Mouse (Mus musculus): ENCODE results near the gene Mrrf. TPM values are rescaled to one million over a fixed set of nuclear protein-coding genes. Genes with fewer than 3 reads are reported as not detected.
A peak's percentile ranks its signal among the peaks of the same experiment; 100 is the strongest.
"Not testable (repeated sequence)": the region's sequence is repeated elsewhere in the genome, so short reads cannot be mapped to it uniquely, and the experiment has no call there.

The Mrrf gene
- polyA plus RNA-seq, 1 experiment from 2014 or later, result 25.7 TPM

DNA sequence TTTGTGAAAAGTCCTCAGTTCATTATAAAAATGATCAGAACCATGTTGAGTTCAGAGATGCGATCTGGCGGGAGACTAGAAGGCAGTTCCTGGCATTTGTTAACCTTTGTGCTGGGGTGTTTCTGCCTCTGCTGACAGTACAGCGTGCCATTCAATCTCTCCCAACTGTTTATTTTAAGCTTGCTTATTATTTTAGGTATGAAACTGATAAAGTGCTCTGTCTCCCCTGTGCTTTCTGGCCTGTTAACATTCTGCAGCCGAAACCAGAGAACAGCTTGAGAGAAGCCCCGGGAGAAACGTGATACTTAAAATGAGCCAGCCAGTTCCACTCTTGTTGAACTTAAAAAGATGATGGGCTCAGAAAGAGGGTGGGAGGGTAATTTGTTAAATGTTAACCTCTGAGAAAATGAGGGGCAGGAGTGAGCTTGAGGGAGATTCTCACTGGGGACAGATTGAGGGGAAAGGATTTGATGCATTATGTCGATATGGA, 12.7 kb downstream of the Mrrf start:
- Histone ChIP-seq H3K9ac (no peak overlapping the region), H3K27ac (no peak overlapping the region), H3K4me2 (no peak overlapping the region), H3K9me3 (replicated peaks) (no peaks in the 10 kb centered on the region), H3K4me3 (no peak overlapping the region), H3K27me3 (replicated peaks) (no peaks in the 10 kb centered on the region), H3K4me1 (no peaks in the 10 kb centered on the region), H3K36me3 (peaks cover 43% of the 10 kb centered on the region)
- ATAC-seq, result no peak
- 84% methylated on average over 7 of the region's 7 CpGs for WGBS (ENCODE audit: insufficient replicate concordance)

DNA sequence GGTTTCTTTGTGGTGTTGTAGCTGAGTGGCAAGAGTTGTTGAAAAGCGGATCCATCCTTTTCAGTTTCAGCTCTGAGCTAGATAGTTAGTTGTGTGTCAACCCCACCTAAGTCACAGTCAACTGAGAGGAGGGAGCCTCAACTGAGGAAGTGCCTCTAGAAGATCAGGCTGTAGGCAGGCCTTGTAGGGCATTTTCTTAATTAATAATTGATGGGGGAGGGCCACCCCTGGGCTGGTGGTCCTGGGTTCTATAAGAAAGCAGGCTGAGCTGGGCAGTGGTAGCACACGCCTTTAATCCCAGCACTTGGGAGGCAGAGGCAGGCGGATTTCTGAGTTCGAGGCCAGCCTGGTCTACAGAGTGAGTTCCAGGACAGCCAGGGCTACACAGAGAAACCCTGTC, 16.2 kb downstream of the Mrrf start:
- peaks cover 64% of the 10 kb centered on the region for H3K36me3 ChIP-seq
- not testable (repeated sequence) for H3K9me3 ChIP-seq (replicated peaks); H3K4me2 ChIP-seq; H3K27me3 ChIP-seq (replicated peaks); H3K4me3 ChIP-seq; ATAC-seq; H3K27ac ChIP-seq; H3K4me1 ChIP-seq; H3K9ac ChIP-seq
- 85% methylated on average over 4 of the region's 4 CpGs for WGBS (ENCODE audit: insufficient replicate concordance)

DNA sequence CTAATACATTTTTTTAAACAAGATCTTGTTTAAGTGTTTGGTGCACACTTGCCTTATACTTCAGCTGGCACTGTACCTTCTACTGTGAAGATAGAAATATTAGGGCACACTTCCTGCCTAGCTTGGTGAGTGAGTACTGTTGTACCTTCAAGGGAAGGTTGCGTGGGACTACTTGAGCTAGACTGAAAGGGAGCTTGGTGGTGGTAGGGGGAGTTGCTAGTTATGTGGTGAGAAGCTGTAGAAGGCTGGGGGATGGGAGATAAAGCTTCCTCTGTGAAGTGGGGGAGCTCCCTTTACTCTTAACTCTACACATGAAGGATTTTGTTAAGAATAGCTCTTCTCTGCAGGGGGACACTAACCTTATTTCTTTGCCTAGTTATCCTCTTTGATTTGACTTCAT, 21.3 kb downstream of the Mrrf start:
- H3K36me3 ChIP-seq, result peaks cover 74% of the 10 kb centered on the region
- H3K4me1 ChIP-seq, result no peaks in the 10 kb centered on the region
- no peaks in the 10 kb centered on the region for H3K9me3 ChIP-seq (replicated peaks)
- H3K4me3 ChIP-seq, result no peak overlapping the region
- no peak overlapping the region for H3K9ac ChIP-seq
- H3K4me2 ChIP-seq, result no peak overlapping the region
- 96% methylated on average over 1 of the region's 1 CpGs for WGBS (ENCODE audit: insufficient replicate concordance)
- H3K27ac ChIP-seq, result no peak overlapping the region
- H3K27me3 ChIP-seq (replicated peaks), result no peaks in the 10 kb centered on the region
- no peak for ATAC-seq

DNA sequence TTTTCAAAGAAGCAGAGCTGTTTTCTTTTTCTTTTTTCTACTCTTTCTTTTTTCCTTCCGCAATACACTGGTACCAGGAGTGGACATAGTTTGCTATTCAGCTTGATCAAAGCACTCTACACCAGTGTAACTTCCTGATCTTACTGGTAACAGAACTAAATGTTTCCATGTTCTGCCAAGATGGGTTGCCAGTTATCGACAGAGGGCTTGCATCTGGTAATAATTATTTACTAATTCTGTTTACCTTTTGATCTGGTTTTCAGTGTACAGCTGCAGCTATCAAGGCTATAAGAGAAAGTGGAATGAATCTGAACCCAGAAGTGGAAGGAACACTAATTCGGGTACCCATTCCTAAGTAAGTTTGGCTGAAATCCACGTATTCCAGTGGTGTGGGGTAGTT, 23.1 kb downstream of the Mrrf start:
- H3K27ac ChIP-seq, result no peak overlapping the region
- no peaks in the 10 kb centered on the region for H3K9me3 ChIP-seq (replicated peaks)
- no peak overlapping the region for H3K9ac ChIP-seq
- ATAC-seq, result no peak
- H3K36me3 ChIP-seq, result peaks cover 69% of the 10 kb centered on the region
- no peaks in the 10 kb centered on the region for H3K27me3 ChIP-seq (replicated peaks)
- no peaks in the 10 kb centered on the region for H3K4me1 ChIP-seq
- WGBS (ENCODE audit: insufficient replicate concordance), result 79% methylated on average over 4 of the region's 4 CpGs
- no peak overlapping the region for H3K4me2 ChIP-seq
- H3K4me3 ChIP-seq, result no peak overlapping the region

DNA sequence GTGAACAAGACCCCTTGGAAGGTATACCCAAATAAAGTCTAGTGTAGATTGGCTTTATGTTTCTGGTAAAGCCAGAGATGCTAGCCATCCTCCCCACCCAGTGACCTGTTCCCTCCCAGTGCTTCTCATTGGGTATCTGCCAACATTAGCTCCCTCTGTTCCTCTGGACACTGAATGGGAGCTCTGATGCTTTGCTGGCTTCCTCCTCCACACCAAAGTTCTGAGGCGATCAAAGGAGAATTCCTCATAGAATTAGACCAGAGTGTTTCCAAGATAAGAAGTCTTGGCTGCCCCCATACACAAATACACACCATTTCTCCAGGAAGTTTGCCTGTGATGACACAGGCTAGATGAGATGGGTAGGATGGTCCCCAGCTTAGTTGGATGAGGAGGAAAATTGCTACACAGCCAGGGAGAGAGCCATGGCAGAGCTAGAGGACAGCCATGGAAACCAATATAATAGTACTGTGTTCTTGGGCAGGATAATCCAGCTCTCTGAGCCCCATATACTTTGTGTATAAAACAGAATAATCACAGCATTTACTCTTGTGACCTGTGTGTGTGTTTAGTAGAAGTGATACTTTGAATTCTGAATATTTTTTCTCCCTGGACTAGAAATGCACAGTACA, 31.9 kb downstream of the Mrrf start:
- no peak overlapping the region for H3K4me3 ChIP-seq
- H3K9me3 ChIP-seq (replicated peaks), result no peaks in the 10 kb centered on the region
- H3K4me1 ChIP-seq, result peaks cover 9% of the 10 kb centered on the region
- no peak overlapping the region for H3K4me2 ChIP-seq
- no peak for ATAC-seq
- H3K9ac ChIP-seq, result no peak overlapping the region
- H3K27ac ChIP-seq, result no peak overlapping the region
- 70% methylated on average over 1 of the region's 1 CpGs for WGBS (ENCODE audit: insufficient replicate concordance)
- H3K36me3 ChIP-seq, result peaks cover 29% of the 10 kb centered on the region
- no peaks in the 10 kb centered on the region for H3K27me3 ChIP-seq (replicated peaks)

DNA sequence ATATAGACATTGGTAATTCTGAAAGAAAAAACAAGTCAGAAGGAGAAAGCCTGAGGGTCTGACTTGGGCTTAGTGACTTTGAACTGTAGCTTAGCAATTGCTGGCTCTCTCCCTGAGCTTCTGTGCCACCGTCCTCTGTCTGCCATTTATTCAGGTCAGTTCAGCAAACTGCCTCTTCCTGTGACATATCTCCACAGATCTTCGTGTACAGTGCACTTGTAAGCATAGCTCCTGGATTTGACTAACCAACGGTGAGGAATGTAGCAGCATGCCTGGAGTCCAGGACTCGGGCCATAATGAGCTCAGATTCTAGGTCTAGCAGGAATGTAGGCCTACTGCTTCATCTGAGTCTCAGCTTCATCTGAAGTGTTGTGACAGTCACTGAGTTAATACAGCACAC, 33.0 kb downstream of the Mrrf start:
- Histone ChIP-seq H3K36me3 (peaks cover 25% of the 10 kb centered on the region), H3K4me3 (no peak overlapping the region), H3K4me1 (peaks cover 9% of the 10 kb centered on the region), H3K9me3 (replicated peaks) (no peaks in the 10 kb centered on the region), H3K9ac (no peak overlapping the region), H3K27ac (no peak overlapping the region), H3K27me3 (replicated peaks) (no peaks in the 10 kb centered on the region), H3K4me2 (no peak overlapping the region)
- 73% methylated on average over 4 of the region's 4 CpGs for WGBS (ENCODE audit: insufficient replicate concordance)
- ATAC-seq, result no peak

DNA sequence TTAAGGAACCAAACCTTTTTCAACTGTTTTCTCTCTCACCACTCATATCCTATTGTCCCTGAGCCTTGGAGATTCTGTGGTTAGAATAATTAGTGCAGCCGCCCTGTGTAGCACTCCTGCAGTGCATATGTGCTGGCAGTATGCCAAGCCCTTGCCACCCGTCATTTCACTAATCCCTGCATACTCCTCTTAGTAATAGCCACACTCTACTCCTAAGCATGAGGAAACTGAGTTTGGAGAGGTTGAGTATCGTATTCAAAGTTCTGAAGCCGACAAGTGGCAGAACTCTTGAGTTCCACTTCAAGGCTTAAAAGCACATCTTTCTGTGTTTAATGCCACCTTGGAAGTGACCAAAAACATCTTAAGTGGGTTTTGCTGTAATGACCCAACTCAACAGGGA, 35.9 kb downstream of the Mrrf start:
- WGBS (ENCODE audit: insufficient replicate concordance), result 77% methylated on average over 4 of the region's 4 CpGs
- Histone ChIP-seq H3K9ac (no peak overlapping the region), H3K27ac (no peak overlapping the region), H3K4me1 (peaks cover 5% of the 10 kb centered on the region), H3K4me2 (no peak overlapping the region), H3K4me3 (no peak overlapping the region), H3K9me3 (replicated peaks) (no peaks in the 10 kb centered on the region), H3K36me3 (peaks cover 26% of the 10 kb centered on the region), H3K27me3 (replicated peaks) (no peaks in the 10 kb centered on the region)
- ATAC-seq, result no peak

DNA sequence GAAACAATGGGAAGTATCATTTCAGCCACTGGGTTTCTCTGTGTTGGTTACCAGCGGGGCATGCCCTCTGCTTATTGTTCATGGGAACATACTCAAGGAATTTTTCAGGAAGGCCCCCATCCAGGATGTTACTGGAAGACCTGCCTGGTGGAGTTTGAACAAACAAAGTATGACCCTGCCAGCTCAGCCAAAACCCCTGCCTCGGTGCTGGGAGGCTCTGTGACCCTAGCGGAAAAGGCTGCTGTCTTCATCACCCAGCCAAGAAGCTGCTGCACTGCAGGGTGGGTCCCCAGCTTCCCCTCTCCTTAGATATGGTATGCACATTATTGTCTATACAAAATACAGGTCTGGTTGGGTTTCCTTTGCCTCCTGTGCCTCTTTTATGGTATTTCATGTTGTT, 36.4 kb downstream of the Mrrf start:
- no peak for ATAC-seq
- Histone ChIP-seq H3K4me3 (no peak overlapping the region), H3K4me2 (no peak overlapping the region), H3K27ac (no peak overlapping the region), H3K9me3 (replicated peaks) (no peaks in the 10 kb centered on the region), H3K27me3 (replicated peaks) (no peaks in the 10 kb centered on the region), H3K9ac (no peak overlapping the region; the same call in 1 of the 2 replicates), H3K36me3 (peaks cover 30% of the 10 kb centered on the region), H3K4me1 (0 out of 2 replicates have a peak, but pooled peaks cover under 1% of the 10 kb centered on the region)
- 89% methylated on average over 3 of the region's 3 CpGs for WGBS (ENCODE audit: insufficient replicate concordance)

DNA sequence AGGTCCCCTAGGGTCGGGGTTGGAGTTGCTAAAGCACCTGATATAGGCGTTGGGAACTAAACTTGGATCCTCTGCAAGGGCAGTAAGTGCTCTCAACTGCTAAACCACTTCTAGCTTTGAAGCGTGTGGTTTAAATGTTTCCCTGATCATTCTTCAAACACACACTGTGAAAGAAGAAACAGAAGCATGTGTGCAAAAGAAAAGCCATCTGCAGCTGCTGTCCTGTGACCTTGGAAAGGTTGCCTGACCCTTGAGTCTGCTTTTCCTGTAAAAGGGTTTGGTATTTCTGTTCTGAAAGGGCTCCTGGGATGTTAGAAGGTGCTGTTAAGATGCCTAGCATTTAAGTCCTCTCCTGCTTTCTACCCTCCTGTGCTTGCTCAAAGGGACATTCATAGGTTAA, 43.3 kb downstream of the Mrrf start:
- 72% methylated on average over 3 of the region's 3 CpGs for WGBS (ENCODE audit: insufficient replicate concordance)
- peaks cover 25% of the 10 kb centered on the region for H3K4me1 ChIP-seq
- H3K9me3 ChIP-seq (replicated peaks), result no peaks in the 10 kb centered on the region
- no peak overlapping the region for H3K4me3 ChIP-seq
- no peaks in the 10 kb centered on the region for H3K27me3 ChIP-seq (replicated peaks)
- no peak overlapping the region for H3K27ac ChIP-seq
- H3K4me2 ChIP-seq, result no peak overlapping the region
- peaks cover 46% of the 10 kb centered on the region for H3K36me3 ChIP-seq
- ATAC-seq, result no peak
- H3K9ac ChIP-seq, result no peak overlapping the region

DNA sequence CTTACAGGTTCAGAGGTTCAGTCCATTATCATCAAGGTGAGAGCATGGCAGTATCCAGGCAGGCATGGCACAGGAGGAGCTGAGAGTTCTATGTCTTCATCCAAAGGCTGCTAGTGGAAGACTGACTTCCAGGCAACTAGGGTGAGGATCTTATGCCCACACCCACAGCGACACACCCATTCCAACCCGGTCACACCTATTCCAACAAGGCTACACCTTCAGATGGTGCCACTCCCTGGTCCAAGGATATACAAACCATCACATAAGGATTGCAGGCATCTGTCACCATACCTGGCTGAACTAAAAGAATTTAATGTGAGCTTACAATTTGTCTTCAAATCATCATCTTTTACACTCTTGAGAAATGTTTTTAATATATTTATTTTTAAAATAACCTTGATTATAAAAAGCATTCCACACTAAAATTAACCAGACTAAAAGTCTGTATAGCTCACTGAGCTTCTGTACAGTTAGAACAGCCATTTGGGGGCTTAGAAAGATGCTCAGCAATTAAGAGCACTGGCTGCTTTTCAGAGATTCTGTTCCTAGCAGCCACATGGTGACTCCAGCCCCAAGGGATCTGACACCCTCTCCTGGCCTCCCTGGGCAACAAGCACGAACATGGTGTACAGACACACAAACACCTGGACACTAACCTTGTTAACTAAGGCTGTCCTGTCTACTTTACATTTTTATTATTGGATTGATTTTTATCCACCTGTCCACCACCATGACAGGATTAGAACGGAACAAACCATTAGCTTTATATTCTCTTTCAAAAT, 45.6 kb downstream of the Mrrf start:
- H3K36me3 ChIP-seq, result peaks cover 38% of the 10 kb centered on the region
- not testable (repeated sequence) for H3K27ac ChIP-seq; H3K27me3 ChIP-seq (replicated peaks); H3K9me3 ChIP-seq (replicated peaks); H3K9ac ChIP-seq; H3K4me3 ChIP-seq; H3K4me2 ChIP-seq
- WGBS (ENCODE audit: insufficient replicate concordance), result 78% methylated on average over 4 of the region's 4 CpGs
- ATAC-seq, result peak; percentile 69
- peaks cover 31% of the 10 kb centered on the region for H3K4me1 ChIP-seq

DNA sequence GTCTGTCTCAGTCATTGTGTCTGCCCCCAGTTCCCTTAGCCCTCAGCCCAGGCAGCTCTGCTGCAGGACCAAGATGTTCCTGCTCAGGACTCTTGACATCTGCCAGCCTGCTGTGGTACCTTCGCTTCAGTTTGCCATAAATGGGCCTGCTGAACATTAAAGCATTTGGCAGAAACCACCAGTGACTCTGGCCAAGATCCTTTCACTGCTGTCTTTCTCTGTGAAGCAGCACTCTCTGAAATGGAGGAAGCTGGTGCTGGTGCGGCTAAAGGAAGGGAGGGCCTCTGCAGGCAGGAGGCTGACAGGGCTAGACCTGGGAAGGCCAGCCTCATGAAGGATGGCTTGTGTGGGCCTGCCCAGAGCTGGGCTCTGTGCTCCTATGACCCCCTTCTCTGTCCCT, 47.1 kb downstream of the Mrrf start:
- no peak overlapping the region for H3K9ac ChIP-seq
- H3K36me3 ChIP-seq, result peaks cover 24% of the 10 kb centered on the region
- H3K4me1 ChIP-seq, result peaks cover 31% of the 10 kb centered on the region
- H3K4me2 ChIP-seq, result no peak overlapping the region
- 0 out of 2 replicates have a peak overlapping the region, but pooled peaks have one; percentile 48 for H3K27ac ChIP-seq
- H3K9me3 ChIP-seq (replicated peaks), result no peaks in the 10 kb centered on the region
- H3K4me3 ChIP-seq, result no peak overlapping the region
- no peaks in the 10 kb centered on the region for H3K27me3 ChIP-seq (replicated peaks)
- WGBS (ENCODE audit: insufficient replicate concordance), result 89% methylated on average over 2 of the region's 2 CpGs
- ATAC-seq, result no peak

DNA sequence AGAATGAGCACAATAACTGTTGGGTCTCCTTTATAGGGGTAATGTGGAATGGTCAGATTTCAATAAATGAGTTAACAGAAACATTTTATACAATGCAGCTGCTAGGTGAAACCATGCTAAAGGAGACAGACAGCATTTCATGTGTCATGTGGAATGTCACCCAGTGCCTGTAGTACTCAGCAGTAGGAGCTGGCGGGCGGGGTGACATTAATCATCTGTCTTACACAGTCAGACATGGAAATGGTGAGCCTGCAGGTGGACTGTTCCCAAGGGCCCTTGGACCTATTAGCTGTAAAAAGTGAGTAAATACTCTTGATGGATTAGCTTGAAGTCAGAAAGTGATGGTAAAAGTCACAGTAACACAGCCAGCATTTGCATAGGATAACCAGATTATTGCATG, 48.0 kb downstream of the Mrrf start:
- ATAC-seq, result 0 out of 2 replicates have a peak, but pooled peaks have one; percentile 54
- H3K27ac ChIP-seq, result 0 out of 2 replicates have a peak overlapping the region, but pooled peaks have one; percentile 8

More for the DNA sequence above, 48.0 kb downstream of the Mrrf start:
- Histone ChIP-seq H3K4me3 (no peak overlapping the region), H3K36me3 (peaks cover 19% of the 10 kb centered on the region), H3K27me3 (replicated peaks) (no peaks in the 10 kb centered on the region), H3K9me3 (replicated peaks) (no peaks in the 10 kb centered on the region), H3K4me2 (no peak overlapping the region), H3K4me1 (peaks cover 31% of the 10 kb centered on the region), H3K9ac (no peak overlapping the region)
- 89% methylated on average over 2 of the region's 2 CpGs for WGBS (ENCODE audit: insufficient replicate concordance)

All from liver, embryonic 12.5 days (tissue).